Mouse (Mus musculus): Measurements from ENCODE around the gene Tcf19. TPM values are rescaled to one million over a fixed set of nuclear protein-coding genes. Genes with fewer than 3 reads are reported as not detected.
A peak's percentile ranks its signal among the peaks of the same experiment; 100 is the strongest.

The Tcf19 gene
- polyA plus RNA-seq, 1 experiment from 2014 or later: 92.0 TPM

- Histone ChIP-seq H3K27me3 (no peaks in the 10 kb centered on the region), H3K4me3 (no peak overlapping the region), H3K9me3 (no peaks in the 10 kb centered on the region), H3K4me2 (no peak overlapping the region), H3K36me3 (no peaks in the 10 kb centered on the region), H3K4me1 (peaks cover 19% of the 10 kb centered on the region), H3K27ac (peak overlapping the region; percentile 79), H3K9ac (no peak overlapping the region)
- no peak for ATAC-seq (ENCODE audit: borderline replicate concordance, extremely low read depth, low FRiP score, low TSS enrichment)
- 22% methylated on average over 5 of the region's 5 CpGs for WGBS
Observed at GRCm38 (mm10) chr17:35548636-35549035, 32.0 kb upstream of the Tcf19 start.

GRCm38 (mm10) chr17:35547465-35547864 lies 30.8 kb upstream of the Tcf19 start:
- no peak overlapping the region for H3K4me2 ChIP-seq
- ATAC-seq (ENCODE audit: borderline replicate concordance, extremely low read depth, low FRiP score, low TSS enrichment): no peak
- peaks cover 19% of the 10 kb centered on the region for H3K4me1 ChIP-seq
- no peak overlapping the region for H3K27ac ChIP-seq
- H3K9me3 ChIP-seq: no peaks in the 10 kb centered on the region
- no peak overlapping the region for H3K9ac ChIP-seq
- no peaks in the 10 kb centered on the region for H3K27me3 ChIP-seq
- 60% methylated on average over 2 of the region's 2 CpGs for WGBS
- H3K36me3 ChIP-seq: no peaks in the 10 kb centered on the region
- H3K4me3 ChIP-seq: no peak overlapping the region

GRCm38 (mm10) chr17:35544680-35545079 lies 28.1 kb upstream of the Tcf19 start:
- Histone ChIP-seq H3K9me3 (no peaks in the 10 kb centered on the region), H3K27ac (no peak overlapping the region), H3K4me3 (no peak overlapping the region), H3K4me2 (no peak overlapping the region), H3K36me3 (no peaks in the 10 kb centered on the region), H3K27me3 (no peaks in the 10 kb centered on the region), H3K4me1 (peaks cover 12% of the 10 kb centered on the region), H3K9ac (no peak overlapping the region)
- no peak for ATAC-seq (ENCODE audit: borderline replicate concordance, extremely low read depth, low FRiP score, low TSS enrichment)
- 32% methylated on average over 6 of the region's 6 CpGs for WGBS

DNA sequence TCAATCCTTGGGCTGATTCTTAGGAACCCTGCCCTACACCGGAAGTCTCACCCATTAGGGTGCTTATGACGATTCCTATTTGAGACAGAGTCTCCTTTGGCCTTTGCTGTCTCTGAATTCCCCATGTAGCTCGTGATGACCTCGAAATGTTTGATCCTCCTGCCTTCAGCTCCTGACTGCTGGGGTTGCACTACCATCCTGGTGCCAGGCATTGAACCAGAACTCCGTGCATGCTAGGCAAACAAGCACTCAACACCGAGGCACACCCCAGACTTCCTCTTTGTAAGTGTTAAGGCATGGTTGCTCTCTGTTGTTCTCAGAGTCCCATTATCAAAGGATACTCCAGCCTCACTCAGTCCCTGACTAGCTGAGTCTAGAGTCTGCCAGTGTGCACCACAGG lies 27.4 kb upstream of the Tcf19 start:
- Histone ChIP-seq H3K4me3 (no peak overlapping the region), H3K27me3 (no peaks in the 10 kb centered on the region), H3K4me2 (no peak overlapping the region), H3K9ac (no peak overlapping the region), H3K36me3 (no peaks in the 10 kb centered on the region), H3K4me1 (peaks cover 6% of the 10 kb centered on the region), H3K27ac (no peak overlapping the region), H3K9me3 (no peaks in the 10 kb centered on the region)
- no peak for ATAC-seq (ENCODE audit: borderline replicate concordance, extremely low read depth, low FRiP score, low TSS enrichment)
- WGBS: 63% methylated on average over 6 of the region's 6 CpGs

GRCm38 (mm10) chr17:35543412-35543861 lies 26.8 kb upstream of the Tcf19 start:
- Histone ChIP-seq H3K4me2 (no peak overlapping the region), H3K27me3 (no peaks in the 10 kb centered on the region), H3K4me1 (peaks cover under 1% of the 10 kb centered on the region; the same call in 1 of the 2 replicates), H3K27ac (no peak overlapping the region), H3K9ac (no peak overlapping the region), H3K36me3 (no peaks in the 10 kb centered on the region), H3K4me3 (no peak overlapping the region), H3K9me3 (no peaks in the 10 kb centered on the region)
- no peak for ATAC-seq (ENCODE audit: borderline replicate concordance, extremely low read depth, low FRiP score, low TSS enrichment)
- 47% methylated on average over 14 of the region's 14 CpGs for WGBS

DNA sequence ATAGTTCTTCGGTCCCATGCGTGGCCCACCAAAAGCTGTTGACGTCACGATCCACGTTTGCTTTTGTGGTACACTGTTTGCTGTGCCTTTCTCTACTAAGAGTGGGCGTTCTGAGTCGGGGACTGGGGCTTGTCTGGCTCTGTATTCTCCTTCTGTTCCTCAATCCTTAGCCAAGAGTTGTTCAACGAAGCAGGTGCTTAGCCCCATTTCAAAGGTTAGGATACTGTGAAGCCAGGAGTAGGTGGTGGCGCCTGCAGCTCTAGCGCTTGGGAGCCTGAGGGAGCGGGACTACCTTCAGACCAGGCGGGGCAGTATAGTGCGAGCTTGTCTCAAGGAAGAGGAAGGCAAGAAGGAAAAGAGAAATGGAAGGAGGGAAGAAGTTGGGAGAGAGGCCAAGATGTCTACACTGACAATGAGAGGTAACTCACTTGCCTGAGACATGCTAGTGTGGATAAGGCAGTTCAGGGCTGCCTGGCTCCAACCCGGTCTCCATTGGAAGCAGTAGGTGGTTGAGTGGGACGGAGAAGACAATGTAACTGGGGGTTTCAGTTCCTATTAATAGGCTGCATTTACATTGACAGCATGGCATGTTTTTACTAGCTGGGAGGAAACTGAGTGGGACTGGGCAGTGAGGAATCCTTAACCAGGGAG lies 26.3 kb upstream of the Tcf19 start:
- no peak overlapping the region for H3K27ac ChIP-seq
- H3K4me1 ChIP-seq: no peaks in the 10 kb centered on the region
- no peak overlapping the region for H3K4me2 ChIP-seq
- WGBS: 70% methylated on average over 15 of the region's 15 CpGs
- H3K4me3 ChIP-seq: no peak overlapping the region
- H3K27me3 ChIP-seq: no peaks in the 10 kb centered on the region
- H3K36me3 ChIP-seq: no peaks in the 10 kb centered on the region
- H3K9me3 ChIP-seq: no peaks in the 10 kb centered on the region
- ATAC-seq (ENCODE audit: borderline replicate concordance, extremely low read depth, low FRiP score, low TSS enrichment): no peak
- H3K9ac ChIP-seq: no peak overlapping the region

- H3K27ac ChIP-seq: no peak overlapping the region
- no peak overlapping the region for H3K4me3 ChIP-seq
- H3K4me2 ChIP-seq: no peak overlapping the region
- H3K36me3 ChIP-seq: no peaks in the 10 kb centered on the region
- H3K27me3 ChIP-seq: no peaks in the 10 kb centered on the region
- 53% methylated on average over 10 of the region's 10 CpGs for WGBS
- no peak for ATAC-seq (ENCODE audit: borderline replicate concordance, extremely low read depth, low FRiP score, low TSS enrichment)
- no peak overlapping the region for H3K9ac ChIP-seq
- no peaks in the 10 kb centered on the region for H3K9me3 ChIP-seq
- no peaks in the 10 kb centered on the region for H3K4me1 ChIP-seq
Observed at GRCm38 (mm10) chr17:35539540-35539939, 22.9 kb upstream of the Tcf19 start.

GRCm38 (mm10) chr17:35538476-35538875 lies 21.9 kb upstream of the Tcf19 start:
- H3K4me3 ChIP-seq: no peak overlapping the region
- WGBS: 73% methylated on average over 1 of the region's 1 CpGs
- H3K27me3 ChIP-seq: no peaks in the 10 kb centered on the region
- ATAC-seq (ENCODE audit: borderline replicate concordance, extremely low read depth, low FRiP score, low TSS enrichment): no peak
- H3K9ac ChIP-seq: no peak overlapping the region
- no peak overlapping the region for H3K27ac ChIP-seq
- no peaks in the 10 kb centered on the region for H3K4me1 ChIP-seq
- H3K9me3 ChIP-seq: no peaks in the 10 kb centered on the region
- H3K4me2 ChIP-seq: no peak overlapping the region
- H3K36me3 ChIP-seq: no peaks in the 10 kb centered on the region

DNA sequence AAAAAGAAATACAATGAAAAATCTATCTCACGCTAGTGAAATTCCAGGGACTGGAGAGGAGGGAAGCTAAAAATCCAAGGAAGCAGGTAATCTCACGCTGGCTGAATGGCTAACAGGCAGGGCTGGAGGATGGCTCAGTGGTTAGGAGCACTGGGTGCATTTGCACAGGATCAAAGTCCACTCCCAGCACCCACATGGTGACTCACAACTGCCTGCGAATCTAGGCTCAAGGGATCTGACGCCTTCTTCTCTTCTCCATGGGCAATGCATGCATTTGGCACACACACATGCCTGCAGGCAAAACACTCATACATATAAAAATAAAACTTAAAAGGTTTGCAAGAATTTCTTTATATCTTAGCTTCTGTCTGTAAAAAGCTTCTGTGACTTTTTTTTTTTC lies 20.8 kb upstream of the Tcf19 start:
- no peak for ATAC-seq (ENCODE audit: borderline replicate concordance, extremely low read depth, low FRiP score, low TSS enrichment)
- H3K4me1 ChIP-seq: no peaks in the 10 kb centered on the region
- H3K9ac ChIP-seq: no peak overlapping the region
- H3K9me3 ChIP-seq: no peaks in the 10 kb centered on the region
- no peaks in the 10 kb centered on the region for H3K27me3 ChIP-seq
- 76% methylated on average over 4 of the region's 4 CpGs for WGBS
- H3K27ac ChIP-seq: no peak overlapping the region
- H3K4me2 ChIP-seq: no peak overlapping the region
- no peaks in the 10 kb centered on the region for H3K36me3 ChIP-seq
- H3K4me3 ChIP-seq: no peak overlapping the region

DNA sequence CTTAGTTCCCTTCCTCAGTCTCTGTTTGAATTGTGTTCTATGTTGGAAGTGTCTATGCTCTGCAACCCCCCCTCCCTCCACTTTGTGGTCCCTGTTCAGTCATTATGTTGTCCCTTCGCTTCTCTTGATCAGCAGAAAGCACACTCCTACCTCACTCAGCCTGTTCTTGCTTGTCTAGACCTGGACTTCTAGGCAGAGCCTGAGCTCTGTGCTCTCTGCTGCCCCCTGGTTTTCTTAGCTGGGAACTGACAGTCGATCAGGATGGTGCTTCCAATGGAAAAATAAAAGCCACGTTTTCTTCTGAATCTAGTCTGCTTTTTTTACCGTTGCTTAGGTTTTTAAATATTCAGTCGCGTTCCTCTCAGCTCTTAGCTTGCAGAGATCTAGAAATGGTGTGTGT lies 17.7 kb upstream of the Tcf19 start:
- Histone ChIP-seq H3K4me2 (no peak overlapping the region), H3K9me3 (no peaks in the 10 kb centered on the region), H3K9ac (no peak overlapping the region), H3K27ac (no peak overlapping the region), H3K4me1 (no peaks in the 10 kb centered on the region), H3K4me3 (no peak overlapping the region), H3K27me3 (no peaks in the 10 kb centered on the region), H3K36me3 (peaks cover 10% of the 10 kb centered on the region; the same call in 1 of the 2 replicates)
- ATAC-seq (ENCODE audit: borderline replicate concordance, extremely low read depth, low FRiP score, low TSS enrichment): no peak
- WGBS: 6% methylated on average over 6 of the region's 6 CpGs

DNA sequence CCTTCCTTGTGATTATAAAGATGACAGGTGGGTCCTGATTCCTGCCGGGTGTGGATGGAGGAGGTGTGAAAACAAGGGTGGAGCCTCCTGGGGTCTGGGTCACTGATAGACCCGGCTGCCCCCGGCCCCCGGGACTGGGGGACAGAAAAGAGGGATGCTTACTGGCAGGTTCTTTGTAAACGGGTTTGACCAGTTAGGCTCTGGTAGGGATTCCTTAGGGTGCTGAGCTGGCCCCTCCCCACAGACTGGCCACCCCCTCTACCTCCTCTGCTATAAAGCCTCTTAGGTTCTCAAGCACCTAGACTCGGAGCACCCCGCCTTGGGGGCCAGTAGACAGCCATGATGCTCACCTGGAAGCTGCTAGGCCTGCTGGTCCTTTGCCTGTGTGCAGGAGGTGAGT lies 16.3 kb upstream of the Tcf19 start, which contains the start of gene Psors1c2:
Gene Psors1c2 (plus strand): TSS at position 301 of the 400 bp plus-strand sequence.
- no peaks in the 10 kb centered on the region for H3K4me1 ChIP-seq
- WGBS: 14% methylated on average over 7 of the region's 7 CpGs
- H3K36me3 ChIP-seq: peaks cover 24% of the 10 kb centered on the region
- no peak within 1 kb of the TSS for H3K4me3 ChIP-seq
- H3K27me3 ChIP-seq: no peaks in the 10 kb centered on the region
- H3K9me3 ChIP-seq: no peaks in the 10 kb centered on the region
- H3K9ac ChIP-seq: no peak within 1 kb of the TSS
- H3K4me2 ChIP-seq: no peak within 1 kb of the TSS
- no peak within 1 kb of the TSS for H3K27ac ChIP-seq
- ATAC-seq (ENCODE audit: borderline replicate concordance, extremely low read depth, low FRiP score, low TSS enrichment): no peak

DNA sequence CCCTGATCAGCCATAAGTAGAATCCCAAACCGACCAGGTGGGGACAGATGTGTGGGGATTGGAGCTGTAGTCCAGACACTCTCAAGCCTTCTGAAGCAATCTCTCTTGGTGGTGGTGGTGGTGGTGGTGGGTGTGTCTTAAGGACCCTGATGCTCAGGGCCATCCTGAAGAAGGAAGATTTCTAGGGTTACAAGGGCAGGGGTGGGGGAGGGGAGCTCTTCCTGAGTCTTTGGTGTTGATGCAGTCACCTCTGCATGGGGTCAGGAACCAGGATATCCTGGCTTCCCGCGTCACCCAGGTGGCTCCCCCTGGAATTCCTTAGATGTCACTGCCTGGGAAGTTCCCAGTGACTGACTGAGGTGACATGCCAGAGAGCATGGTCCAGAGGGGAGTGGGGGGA lies 15.7 kb upstream of the Tcf19 start:
- Histone ChIP-seq H3K27me3 (no peaks in the 10 kb centered on the region), H3K27ac (no peak overlapping the region), H3K4me1 (no peaks in the 10 kb centered on the region), H3K9ac (no peak overlapping the region), H3K36me3 (peaks cover 24% of the 10 kb centered on the region), H3K4me3 (no peak overlapping the region), H3K9me3 (no peaks in the 10 kb centered on the region), H3K4me2 (no peak overlapping the region)
- WGBS: 3% methylated on average over 3 of the region's 3 CpGs
- no peak for ATAC-seq (ENCODE audit: borderline replicate concordance, extremely low read depth, low FRiP score, low TSS enrichment)

DNA sequence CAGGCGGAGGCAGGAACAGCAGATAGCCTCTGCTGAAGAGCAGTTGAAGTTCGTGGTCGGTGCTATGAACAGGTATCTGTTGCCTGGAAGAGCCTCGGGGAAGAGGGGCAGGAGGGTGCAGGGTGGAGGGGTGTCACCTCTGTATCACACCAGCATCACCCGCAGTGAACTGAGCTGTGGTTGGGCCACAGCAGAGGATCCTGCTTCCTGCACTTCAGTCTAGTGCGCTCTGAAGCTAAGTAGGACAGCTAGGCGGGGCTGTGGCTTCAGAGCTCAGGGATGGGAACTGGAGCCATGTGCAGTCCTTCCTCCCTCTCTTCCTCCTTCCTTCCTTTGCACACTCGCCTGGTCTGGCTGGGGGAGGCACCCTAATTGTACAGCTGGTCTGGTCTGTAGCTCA lies 10.0 kb upstream of the Tcf19 start:
- H3K27me3 ChIP-seq: no peaks in the 10 kb centered on the region
- H3K9ac ChIP-seq: no peak overlapping the region
- H3K4me3 ChIP-seq: no peak overlapping the region
- peaks cover 42% of the 10 kb centered on the region for H3K36me3 ChIP-seq
- 68% methylated on average over 8 of the region's 8 CpGs for WGBS
- ATAC-seq (ENCODE audit: borderline replicate concordance, extremely low read depth, low FRiP score, low TSS enrichment): no peak
- no peaks in the 10 kb centered on the region for H3K9me3 ChIP-seq
- no peaks in the 10 kb centered on the region for H3K4me1 ChIP-seq
- H3K27ac ChIP-seq: no peak overlapping the region
- no peak overlapping the region for H3K4me2 ChIP-seq
